8 mouse cellular contexts compared by ENCODE assay signal in the genomic region with DNA sequence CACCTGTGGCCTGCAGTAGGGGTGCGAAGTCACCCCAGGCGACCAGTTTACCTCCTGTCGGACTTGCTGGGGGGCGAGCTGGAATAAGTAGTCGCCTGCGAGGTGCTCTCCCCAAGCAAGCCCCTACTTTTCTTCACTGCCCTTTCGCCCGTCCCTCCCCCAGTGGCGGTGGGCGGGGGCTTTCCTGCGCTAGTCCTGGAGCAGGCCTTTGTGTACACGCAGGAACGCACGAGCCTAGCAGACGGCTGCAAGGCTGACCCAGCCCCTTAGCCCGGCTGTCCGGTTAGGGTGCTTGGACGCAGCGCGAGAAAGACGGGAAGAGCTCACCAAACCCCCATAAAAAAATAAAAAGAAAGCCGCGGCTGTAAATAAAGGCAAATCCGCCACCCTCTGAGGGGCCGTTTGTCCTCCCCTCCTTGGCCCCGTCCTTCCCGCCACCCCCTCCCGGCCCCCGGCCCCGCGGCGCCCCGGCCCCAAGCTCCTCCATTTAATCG. TPM values are rescaled to one million over a fixed set of nuclear protein-coding genes. Genes with fewer than 3 reads are reported as not detected.
DNase-seq lines count a peak whose midpoint lies in the region; ATAC-seq and TF ChIP-seq lines count a peak whose summit lies in the region.

No protein-coding gene starts in this region.

- H3K36me3 ChIP-seq in heart, embryonic 12.5 days: peaks cover 18% of the 10 kb centered on the region
- H3K36me3 ChIP-seq in kidney, postnatal 0 days (ENCODE audit: insufficient read depth, low read length): peaks cover 7% of the 10 kb centered on the region
- peaks cover 28% of the 10 kb centered on the region for H3K36me3 ChIP-seq in liver, embryonic 13.5 days
- peaks cover 14% of the 10 kb centered on the region for H3K36me3 ChIP-seq in stomach, embryonic 14.5 days (ENCODE audit: control insufficient read depth, insufficient read depth, low read length)

- H3K4me1 ChIP-seq in embryonic fibroblast, embryonic 13.5 days (ENCODE audit: control insufficient read depth, insufficient read depth, low read length): peaks cover 7% of the 10 kb centered on the region
- H3K4me1 ChIP-seq in heart, embryonic 12.5 days (replicated peaks): peaks cover 28% of the 10 kb centered on the region
- H3K4me1 ChIP-seq in kidney, postnatal 0 days (replicated peaks; ENCODE audit: insufficient read depth, low read length): peaks cover 10% of the 10 kb centered on the region; the same call in 1 of the 2 replicates
- peaks cover 39% of the 10 kb centered on the region for H3K4me1 ChIP-seq in liver, embryonic 13.5 days (replicated peaks)
- H3K4me1 ChIP-seq in stomach, embryonic 14.5 days (ENCODE audit: control insufficient read depth, insufficient read depth, low read length): peaks cover 3% of the 10 kb centered on the region; the same call in 1 of the 2 replicates

- ATAC-seq in CD4-positive, CD25-positive, alpha-beta regulatory T cell, adult 4 months: no peak
- ATAC-seq in heart, embryonic 12.5 days (ENCODE audit: insufficient number of reproducible peaks, low FRiP score): peak; percentile 72
- ATAC-seq in kidney, postnatal 0 days (replicated peaks; ENCODE audit: low FRiP score, low read depth): peak; percentile 56
- ATAC-seq in liver, embryonic 13.5 days (ENCODE audit: low read depth): no peak
- ATAC-seq in stomach, embryonic 14.5 days (ENCODE audit: insufficient number of reproducible peaks, insufficient read depth, low FRiP score, low read depth): peak; percentile 60; the same call in 1 of the 2 replicates

- TF ChIP-seq POLR2A in embryonic fibroblast, embryonic 13.5 days (IDR thresholded peaks at IDR 0.05; ENCODE audit: low read depth, low read length): peak; percentile 86

- H3K27me3 ChIP-seq in heart, embryonic 12.5 days (replicated peaks): no peaks in the 10 kb centered on the region
- H3K27me3 ChIP-seq in kidney, postnatal 0 days (ENCODE audit: insufficient read depth, low read length): no peaks in the 10 kb centered on the region
- peaks cover 29% of the 10 kb centered on the region for H3K27me3 ChIP-seq in liver, embryonic 13.5 days
- H3K27me3 ChIP-seq in stomach, embryonic 14.5 days (ENCODE audit: control insufficient read depth, insufficient read depth, low read length): no peaks in the 10 kb centered on the region

- no peaks in the 10 kb centered on the region for H3K9me3 ChIP-seq in heart, embryonic 12.5 days (replicated peaks)
- H3K9me3 ChIP-seq in kidney, postnatal 0 days (replicated peaks; ENCODE audit: low read length): no peaks in the 10 kb centered on the region
- no peaks in the 10 kb centered on the region for H3K9me3 ChIP-seq in liver, embryonic 13.5 days (replicated peaks)
- no peaks in the 10 kb centered on the region for H3K9me3 ChIP-seq in stomach, embryonic 14.5 days (ENCODE audit: control insufficient read depth, low read depth, low read length)

- H3K9ac ChIP-seq in heart, embryonic 12.5 days: peak overlapping the region; percentile 78
- H3K9ac ChIP-seq in kidney, postnatal 0 days (ENCODE audit: low read depth, low read length): peak overlapping the region; percentile 90
- H3K9ac ChIP-seq in liver, embryonic 13.5 days: peak overlapping the region; percentile 69
- H3K9ac ChIP-seq in stomach, embryonic 14.5 days (replicated peaks; ENCODE audit: low read depth, low read length): peak overlapping the region; percentile 82

- TF ChIP-seq CTCF in embryonic fibroblast, embryonic 13.5 days (IDR thresholded peaks at IDR 0.05; ENCODE audit: borderline replicate concordance, insufficient read depth, low read length): no peak
- TF ChIP-seq CTCF in kidney, postnatal 0 days (IDR thresholded peaks at IDR 0.05; ENCODE audit: low read depth): peak; percentile 20; the same call in 1 of the 2 replicates

- H3K4me3 ChIP-seq in embryonic fibroblast, embryonic 13.5 days (ENCODE audit: insufficient read depth, low read length): no peak overlapping the region
- H3K4me3 ChIP-seq in heart, embryonic 12.5 days: peak overlapping the region; percentile 51
- H3K4me3 ChIP-seq in kidney, postnatal 0 days (replicated peaks; ENCODE audit: low read depth, low read length): peak overlapping the region; percentile 62
- H3K4me3 ChIP-seq in liver, embryonic 13.5 days (replicated peaks): peak overlapping the region; percentile 82
- peak overlapping the region; percentile 43 for H3K4me3 ChIP-seq in stomach, embryonic 14.5 days (ENCODE audit: low read depth, low read length)

- peak; percentile 67 for DNase-seq in CD4-positive, CD25-positive, alpha-beta regulatory T cell, adult 2 months (ENCODE audit: low read depth, low spot score)
- DNase-seq in kidney, postnatal 0 days (ENCODE audit: low spot score): peak; percentile 92
- DNase-seq in liver, embryonic 13.5 days: peak; percentile 37
- DNase-seq in natural killer cell, adult 2 months (ENCODE audit: low spot score in 2 of 2): peak; percentile 37 to 42

- peak overlapping the region; percentile 76 for H3K4me2 ChIP-seq in heart, embryonic 12.5 days
- peak overlapping the region; percentile 89 for H3K4me2 ChIP-seq in kidney, postnatal 0 days (ENCODE audit: low read length)
- H3K4me2 ChIP-seq in liver, embryonic 13.5 days: peak overlapping the region; percentile 85
- peak overlapping the region; percentile 71 for H3K4me2 ChIP-seq in stomach, embryonic 14.5 days (replicated peaks; ENCODE audit: low read depth, low read length)

- WGBS in heart, embryonic 12.5 days: 1% methylated on average over 33 of the region's 34 CpGs
- WGBS in kidney, postnatal 0 days: under 1% methylated on average over 34 of the region's 34 CpGs
- 1% methylated on average over 34 of the region's 34 CpGs for WGBS in liver, embryonic 13.5 days (ENCODE audit: insufficient replicate concordance)
- WGBS in stomach, embryonic 14.5 days: 1% methylated on average over 34 of the region's 34 CpGs

- H3K27ac ChIP-seq in embryonic fibroblast, embryonic 13.5 days (ENCODE audit: insufficient read depth, low read length): peak overlapping the region; percentile 98
- H3K27ac ChIP-seq in heart, embryonic 12.5 days (ENCODE audit: poor library complexity, severe bottlenecking): peak overlapping the region; percentile 99
- H3K27ac ChIP-seq in kidney, postnatal 0 days: peak overlapping the region; percentile 99
- H3K27ac ChIP-seq in liver, embryonic 13.5 days: peak overlapping the region; percentile 80
- peak overlapping the region; percentile 99 for H3K27ac ChIP-seq in stomach, embryonic 14.5 days (ENCODE audit: low read length)

RNA-seq across cellular contexts. Expression of gene Atp5g2, which starts 0.4 kb away (rescaled TPM):
- 10 to 100 TPM; 59.6 to 89.5 TPM for polyA plus RNA-seq in CD4-positive, CD25-positive, alpha-beta regulatory T cell, adult 4 months (2017; shearing (Covaris generic))
- polyA plus RNA-seq in embryonic fibroblast, embryonic 13.5 days (2011; ENCODE audit: insufficient read length, low read depth, missing spikeins): 60.3 and 158 TPM in 2 replicates
- 73.0 and 88.2 TPM in 2 replicates for polyA plus RNA-seq in heart, embryonic 12.5 days (2016; fragmentation: Nextera tagmentation; extraction: Ambion mirVana)
- 102 and 110 TPM in 2 replicates for polyA plus RNA-seq in kidney, postnatal 0 days (2015; fragmentation: Nextera tagmentation; extraction: Ambion mirVana)
- polyA plus RNA-seq in liver, embryonic 13.5 days (2015; fragmentation: Nextera tagmentation; extraction: Ambion mirVana): 32.5 and 38.7 TPM in 2 replicates
- polyA plus RNA-seq in stomach, embryonic 14.5 days (2014; fragmentation: Nextera tagmentation; extraction: Ambion mirVana): 86.0 and 99.3 TPM in 2 replicates

RNA-seq across cellular contexts. Expression of gene Atf7, which starts 46.5 kb away (rescaled TPM):
- 10 to 100 TPM; 41.4 to 42.2 TPM for polyA plus RNA-seq in CD4-positive, CD25-positive, alpha-beta regulatory T cell, adult 4 months (2017; shearing (Covaris generic))
- polyA plus RNA-seq in embryonic fibroblast, embryonic 13.5 days (2011; ENCODE audit: insufficient read length, low read depth, missing spikeins): 64.8 and 68.7 TPM in 2 replicates
- 31.0 and 32.5 TPM in 2 replicates for polyA plus RNA-seq in heart, embryonic 12.5 days (2016; fragmentation: Nextera tagmentation; extraction: Ambion mirVana)
- polyA plus RNA-seq in kidney, postnatal 0 days (2015; fragmentation: Nextera tagmentation; extraction: Ambion mirVana): 23.2 and 24.9 TPM in 2 replicates
- polyA plus RNA-seq in liver, embryonic 13.5 days (2015; fragmentation: Nextera tagmentation; extraction: Ambion mirVana): 8.6 and 9.0 TPM in 2 replicates
- 42.7 and 48.9 TPM in 2 replicates for polyA plus RNA-seq in stomach, embryonic 14.5 days (2014; fragmentation: Nextera tagmentation; extraction: Ambion mirVana)

RNA-seq across cellular contexts. Expression of gene Gm28047, which starts 46.9 kb away (rescaled TPM):
- 1 to 10 TPM in 1 of 2 experiments, not detected in 1; 1.5 TPM for polyA plus RNA-seq in CD4-positive, CD25-positive, alpha-beta regulatory T cell, adult 4 months (2017; shearing (Covaris generic))
- polyA plus RNA-seq in embryonic fibroblast, embryonic 13.5 days (2011; ENCODE audit: insufficient read length, low read depth, missing spikeins): 2.0 TPM in 1 of 2 replicates, not detected in the other
- polyA plus RNA-seq in heart, embryonic 12.5 days (2016; fragmentation: Nextera tagmentation; extraction: Ambion mirVana): not detected in 2 replicates
- polyA plus RNA-seq in kidney, postnatal 0 days (2015; fragmentation: Nextera tagmentation; extraction: Ambion mirVana): 0.37 and 0.46 TPM in 2 replicates
- not detected in 2 replicates for polyA plus RNA-seq in liver, embryonic 13.5 days (2015; fragmentation: Nextera tagmentation; extraction: Ambion mirVana)
- polyA plus RNA-seq in stomach, embryonic 14.5 days (2014; fragmentation: Nextera tagmentation; extraction: Ambion mirVana): not detected in 2 replicates

RNA-seq across cellular contexts. Expression of gene Calcoco1, which starts 50.2 kb away (rescaled TPM):
- polyA plus RNA-seq in CD4-positive, CD25-positive, alpha-beta regulatory T cell, adult 4 months (2017; shearing (Covaris generic)): 10 to 100 TPM; 37.8 to 60.1 TPM
- polyA plus RNA-seq in embryonic fibroblast, embryonic 13.5 days (2011; ENCODE audit: insufficient read length, low read depth, missing spikeins): 35.0 and 44.0 TPM in 2 replicates
- polyA plus RNA-seq in heart, embryonic 12.5 days (2016; fragmentation: Nextera tagmentation; extraction: Ambion mirVana): 55.1 and 55.3 TPM in 2 replicates
- 55.2 and 57.5 TPM in 2 replicates for polyA plus RNA-seq in kidney, postnatal 0 days (2015; fragmentation: Nextera tagmentation; extraction: Ambion mirVana)
- polyA plus RNA-seq in liver, embryonic 13.5 days (2015; fragmentation: Nextera tagmentation; extraction: Ambion mirVana): 9.0 and 11.3 TPM in 2 replicates
- polyA plus RNA-seq in stomach, embryonic 14.5 days (2014; fragmentation: Nextera tagmentation; extraction: Ambion mirVana): 31.9 and 34.4 TPM in 2 replicates

Comparison
In these comparisons a context has a peak if more than half of its experiments do, and no peak if none do; other contexts are left out.
1. DNase-seq: peak in every context shown above with its lines; median percentile 92 in kidney, postnatal 0 days; 67 in CD4-positive, CD25-positive, alpha-beta regulatory T cell, adult 2 months; 40 in natural killer cell, adult 2 months; 37 in liver, embryonic 13.5 days.
2. ATAC-seq: peak in heart, embryonic 12.5 days (single experiment), kidney, postnatal 0 days (single experiment) and stomach, embryonic 14.5 days (single experiment); none in CD4-positive, CD25-positive, alpha-beta regulatory T cell, adult 4 months (single experiment) and liver, embryonic 13.5 days (single experiment).
3. Peak in every context shown above with its lines, with median percentiles within 50 percentile points of each other: H3K27ac ChIP-seq, H3K4me2 ChIP-seq and H3K9ac ChIP-seq.